Mouse (Mus musculus) naive thymus-derived CD4-positive, alpha-beta T cell, adult 2 months (primary cell): ENCODE results near the gene Rpap2.

Experiments
- DNase-seq: peaks from one replicate; pipeline ENCODE4 v3.0.0-alpha.2; 2011; ENCODE audit warnings: low read depth

The Rpap2 gene

DNA sequence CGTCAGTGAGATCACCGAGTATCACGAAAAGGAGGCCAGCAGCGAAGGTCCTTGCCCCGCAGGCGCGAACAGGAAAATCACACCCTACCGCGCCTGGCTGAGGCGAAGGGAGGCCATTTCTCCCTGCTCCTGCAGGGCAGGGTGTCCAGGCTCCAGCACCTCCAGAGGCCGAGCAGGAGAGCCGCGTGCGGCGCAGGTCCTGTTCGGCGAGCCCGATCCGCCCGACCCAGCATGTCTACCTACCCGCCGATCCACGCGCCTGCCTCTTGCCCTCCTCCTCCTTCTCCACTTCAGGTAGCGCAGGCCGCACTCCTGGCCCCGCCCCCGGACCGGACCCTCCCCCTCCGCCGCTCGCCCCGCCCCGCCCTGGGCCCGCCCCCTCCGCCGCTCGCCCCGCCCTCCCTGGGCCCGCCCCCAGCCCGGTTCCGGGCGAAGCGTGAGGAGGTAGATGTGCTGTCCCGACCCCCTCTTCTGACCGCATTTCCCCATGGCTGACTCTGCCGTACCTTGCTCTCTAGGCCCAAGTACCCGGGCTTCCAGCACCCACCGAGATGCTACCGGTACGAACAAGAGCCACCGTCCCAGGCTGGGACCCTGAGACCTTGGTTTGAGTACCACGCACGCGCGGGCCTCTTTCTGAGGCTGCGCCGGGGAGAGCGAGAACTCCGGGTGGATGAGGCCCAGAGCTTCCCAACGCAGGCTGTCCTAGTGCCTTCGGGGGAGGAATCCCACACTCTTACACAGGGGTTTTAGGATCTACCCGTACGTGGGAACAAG, at the start of gene Rpap2, which contains the start of gene Glmn:
Gene Rpap2 (plus strand): TSS at position 73 of the 777 bp plus-strand sequence.
Gene Glmn (minus strand): TSS at position 588 of the 777 bp plus-strand sequence.
- DNase-seq: peak; percentile 89

DNA sequence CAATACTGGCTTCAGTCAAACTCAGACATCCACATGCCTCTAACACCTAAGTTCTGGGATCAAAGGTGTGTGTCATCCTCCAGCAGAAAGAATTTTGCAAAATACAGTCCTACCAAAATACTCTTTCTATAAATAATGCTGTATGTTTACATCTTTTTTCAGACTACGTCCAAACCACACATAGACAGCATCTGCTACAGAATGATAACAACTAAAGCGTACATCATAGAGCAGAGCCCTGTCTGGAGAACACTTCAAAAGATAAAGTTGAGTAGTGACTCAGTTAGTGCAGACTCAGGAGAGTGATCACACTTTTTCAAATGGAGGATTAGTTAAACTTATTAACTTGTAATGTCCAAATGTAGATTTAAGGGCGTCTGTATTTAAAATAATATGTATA, 49.2 kb upstream of the Rpap2 start:
- no peak for DNase-seq

DNA sequence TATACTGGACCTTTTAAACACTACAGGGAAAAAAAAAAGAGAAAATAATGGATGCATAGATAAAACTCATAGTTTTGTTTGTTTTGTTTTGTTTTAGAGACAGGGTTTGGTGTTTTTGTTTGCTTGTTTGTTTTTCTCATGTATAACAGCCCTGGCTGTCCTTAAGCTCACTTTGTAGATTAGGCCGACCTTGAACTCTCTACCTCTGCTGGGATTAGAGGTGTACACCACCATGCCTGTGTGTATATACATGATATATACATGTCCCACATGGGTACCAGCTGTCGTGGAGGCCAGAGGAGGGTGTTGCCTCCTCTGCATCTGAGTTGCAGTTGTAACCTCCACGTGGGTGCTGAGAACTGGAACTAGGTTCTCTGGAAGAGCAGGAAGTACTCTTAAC, 48.7 kb upstream of the Rpap2 start:
- no peak for DNase-seq

DNA sequence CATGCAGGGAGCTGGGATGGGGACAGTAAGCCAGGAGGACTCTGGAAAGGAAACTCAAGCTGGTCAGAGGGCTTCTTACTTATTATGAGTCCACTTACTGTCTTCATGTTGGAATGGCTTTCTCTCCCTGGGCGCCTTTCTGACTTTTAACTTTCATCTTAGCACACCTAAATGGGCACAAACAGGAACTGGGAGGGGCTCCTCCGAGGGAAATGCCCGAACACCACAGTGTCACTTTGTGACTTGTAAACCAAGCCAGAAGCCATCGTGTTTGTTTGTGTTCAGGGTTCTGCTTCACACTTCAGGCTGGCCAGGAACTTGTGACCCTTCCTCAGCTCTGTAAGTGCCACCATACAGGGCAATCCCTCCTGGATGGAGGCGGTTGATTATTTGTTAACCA, 42.8 kb upstream of the Rpap2 start:
- peak; percentile 32 for DNase-seq

DNA sequence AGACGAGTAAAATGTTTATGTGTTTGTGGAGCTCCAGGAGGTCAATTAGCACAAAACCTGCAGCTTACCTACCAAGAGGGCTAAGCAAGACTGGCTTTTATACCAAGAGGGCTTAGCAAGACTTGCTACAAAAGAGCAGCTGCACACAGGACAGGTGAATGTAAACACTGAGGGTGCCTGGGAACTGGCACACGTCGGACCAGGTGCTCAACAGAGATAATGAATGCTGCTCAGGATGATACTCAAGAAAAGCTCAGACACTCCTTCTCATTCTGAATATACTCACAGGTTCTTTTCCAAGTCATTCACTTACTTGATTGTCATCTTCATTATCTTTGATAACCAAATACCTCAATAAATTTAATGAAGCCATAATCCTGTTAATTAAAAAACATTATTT, 40.2 kb upstream of the Rpap2 start:
- DNase-seq: no peak

DNA sequence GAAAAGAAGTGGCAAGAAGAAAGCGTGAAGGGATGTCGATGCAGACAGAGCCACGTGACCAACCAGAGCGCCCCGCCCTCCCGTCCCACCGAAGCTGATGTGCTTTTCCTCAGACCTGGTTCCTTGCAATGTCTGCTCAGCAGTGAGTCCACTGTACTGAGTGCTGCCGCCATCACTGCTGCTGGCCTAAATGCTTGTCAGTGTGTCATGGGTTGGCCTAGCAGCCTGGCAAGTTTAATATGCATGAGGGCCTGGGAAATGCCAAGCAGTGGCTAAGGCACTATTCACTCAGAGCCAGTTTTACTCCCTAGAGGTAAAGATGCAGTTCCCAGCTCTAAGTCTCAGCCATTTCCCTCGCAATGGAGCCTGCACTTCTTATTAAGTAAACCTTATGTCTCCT, 28.0 kb upstream of the Rpap2 start:
- DNase-seq: no peak

DNA sequence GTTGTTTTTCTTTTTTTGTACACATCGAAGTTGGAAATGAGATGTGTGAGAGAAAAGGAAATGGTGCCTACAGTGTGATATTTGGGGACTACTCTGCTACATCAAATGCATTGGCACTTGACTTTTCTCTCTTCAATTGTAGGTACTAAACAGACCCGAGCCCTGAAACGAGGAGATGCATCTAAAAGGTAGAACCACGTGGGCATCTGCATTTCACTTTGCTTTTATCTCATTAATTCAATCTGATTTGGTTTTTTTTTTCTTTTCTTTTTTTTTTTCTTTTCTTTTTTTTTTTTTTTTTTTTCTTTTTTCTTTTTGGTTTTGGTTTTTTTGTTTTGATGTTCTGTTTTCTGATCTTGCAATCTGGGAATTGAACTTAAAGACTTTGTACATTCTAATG, 1.2 kb downstream of the Rpap2 start:
- DNase-seq: peak; percentile 51

DNA sequence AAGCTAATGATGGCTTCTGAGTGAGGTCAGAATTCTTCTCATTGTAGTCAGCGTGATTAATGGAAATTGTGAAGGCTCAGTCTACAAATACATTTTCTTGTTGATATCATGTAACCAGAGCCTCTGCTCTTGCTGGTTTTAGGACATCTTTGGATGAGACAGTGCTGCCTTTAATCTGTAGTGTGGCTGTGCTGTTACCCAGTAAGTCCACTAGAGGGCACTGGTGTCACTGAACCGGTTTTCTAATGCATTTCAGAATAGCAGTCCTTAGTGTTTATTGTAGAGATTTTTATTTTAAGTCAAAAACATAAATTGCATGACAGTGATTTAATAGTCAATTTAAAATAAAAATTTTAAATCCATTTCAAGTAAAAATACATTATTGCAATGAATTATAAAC, 14.1 kb downstream of the Rpap2 start:
- DNase-seq: peak; percentile 83

DNA sequence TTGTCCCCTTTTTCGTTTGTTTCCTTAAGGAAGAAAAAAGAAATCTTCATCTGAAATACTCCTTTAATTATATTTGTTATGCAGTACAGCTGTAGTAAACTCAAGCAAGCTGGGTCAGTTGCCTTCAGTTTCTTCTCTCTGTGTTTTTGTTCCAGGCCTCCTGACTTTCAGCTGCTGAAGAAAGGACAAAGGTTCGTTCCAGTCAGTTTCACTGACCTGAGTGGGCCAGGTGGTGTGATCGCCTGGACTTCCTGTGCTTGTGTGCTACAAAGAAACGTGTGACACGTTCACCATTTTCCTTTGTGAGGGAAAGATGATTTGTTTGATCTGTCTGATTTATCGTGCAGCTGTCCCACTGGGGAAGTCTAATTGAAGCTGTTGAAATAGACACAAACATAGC, 20.8 kb downstream of the Rpap2 start:
- DNase-seq: no peak

DNA sequence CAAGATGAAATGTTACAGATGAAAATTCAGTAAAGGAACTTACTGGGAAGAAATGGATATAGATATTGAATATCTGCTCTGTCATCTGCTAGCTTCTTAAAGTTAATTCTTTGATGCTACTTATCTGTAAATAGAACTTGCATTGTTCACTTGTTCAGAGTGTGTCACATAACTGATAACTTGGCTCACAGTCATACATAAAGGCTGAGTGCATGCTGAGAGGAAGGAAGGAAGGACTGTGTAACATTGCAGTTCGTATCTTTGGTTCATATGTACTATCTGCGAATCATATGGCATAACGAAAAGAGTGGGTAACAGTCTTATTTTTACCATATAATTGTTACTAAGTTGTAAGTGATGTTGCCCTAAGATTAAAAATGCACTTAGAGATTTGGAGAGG, 24.2 kb downstream of the Rpap2 start:
- DNase-seq: no peak

DNA sequence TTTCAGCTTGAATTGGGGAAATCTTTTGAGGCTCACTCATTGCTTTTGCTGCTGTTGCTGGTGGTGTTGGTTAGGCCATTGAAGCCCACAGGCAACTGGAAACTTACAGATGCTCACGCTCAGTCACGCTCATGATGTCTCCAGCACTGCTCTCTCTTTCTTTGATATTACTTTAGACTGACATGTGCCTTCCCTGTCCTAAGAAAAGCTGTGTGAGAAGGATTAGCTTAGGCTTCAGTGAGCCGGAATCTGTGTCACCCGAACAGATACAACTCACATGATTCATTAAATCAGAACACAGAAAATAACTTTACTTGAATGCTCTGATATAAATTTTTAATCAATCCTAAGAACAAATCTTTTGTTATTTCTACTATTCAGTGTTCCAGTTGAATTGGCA, 36.5 kb downstream of the Rpap2 start:
- no peak for DNase-seq

DNA sequence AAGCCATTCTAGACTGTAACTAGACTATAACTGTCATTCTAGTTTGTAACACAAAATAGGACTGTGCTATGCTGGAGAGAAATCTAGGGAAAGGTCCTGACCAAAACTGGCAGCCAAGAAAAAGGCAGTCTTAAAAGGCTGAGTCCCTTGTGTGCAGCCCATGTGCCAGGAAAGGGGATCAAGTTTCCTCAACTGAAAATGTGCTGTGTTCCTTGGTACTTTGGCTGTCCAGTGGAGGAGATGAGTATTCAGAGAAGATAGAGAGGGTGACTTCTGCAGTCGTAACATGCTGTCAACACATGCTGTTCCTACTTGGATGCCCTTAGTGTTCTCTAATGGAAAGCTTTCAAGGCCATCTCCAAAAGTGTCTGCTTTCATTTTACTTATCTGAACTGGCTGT, 39.9 kb downstream of the Rpap2 start:
- no peak for DNase-seq

DNA sequence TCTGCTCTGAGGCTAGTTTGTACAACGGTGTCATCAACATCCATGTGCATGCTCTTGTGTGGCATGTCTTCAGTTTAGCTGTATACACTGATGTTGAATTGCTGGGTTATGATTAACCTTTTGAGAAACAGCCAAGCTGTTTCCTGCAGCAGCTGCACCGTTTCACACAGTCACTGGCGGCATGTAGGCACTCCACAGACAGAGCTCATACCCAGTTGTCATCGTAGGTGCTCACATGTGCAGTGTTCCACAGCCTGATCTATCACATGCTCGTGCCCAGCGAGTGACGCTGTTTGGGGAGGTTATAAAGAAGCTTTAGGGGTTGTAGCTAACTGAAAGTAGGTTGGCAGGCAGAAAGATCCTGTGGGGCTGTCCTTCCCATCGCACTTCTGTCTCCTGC, 41.2 kb downstream of the Rpap2 start:
- no peak for DNase-seq

DNA sequence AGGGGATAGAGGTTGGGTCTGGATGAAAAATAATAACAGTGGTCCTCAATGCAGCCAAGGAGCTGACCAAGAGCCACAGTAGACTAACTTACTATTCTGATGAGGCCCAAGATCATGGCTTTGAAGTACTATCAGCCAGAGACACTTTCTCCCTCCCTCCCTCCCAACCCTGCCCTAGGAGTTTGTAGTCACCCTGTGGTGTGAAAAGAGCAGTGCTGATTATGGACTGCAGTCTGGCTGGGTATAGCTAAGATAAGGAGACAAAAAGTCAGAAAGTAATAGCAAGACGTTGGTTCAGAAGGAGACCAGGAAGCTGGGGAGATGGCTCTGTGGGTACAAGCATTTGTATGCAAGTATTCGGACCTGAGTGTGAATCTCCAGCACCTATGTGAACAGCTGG, 47.4 kb downstream of the Rpap2 start:
- no peak for DNase-seq

DNA sequence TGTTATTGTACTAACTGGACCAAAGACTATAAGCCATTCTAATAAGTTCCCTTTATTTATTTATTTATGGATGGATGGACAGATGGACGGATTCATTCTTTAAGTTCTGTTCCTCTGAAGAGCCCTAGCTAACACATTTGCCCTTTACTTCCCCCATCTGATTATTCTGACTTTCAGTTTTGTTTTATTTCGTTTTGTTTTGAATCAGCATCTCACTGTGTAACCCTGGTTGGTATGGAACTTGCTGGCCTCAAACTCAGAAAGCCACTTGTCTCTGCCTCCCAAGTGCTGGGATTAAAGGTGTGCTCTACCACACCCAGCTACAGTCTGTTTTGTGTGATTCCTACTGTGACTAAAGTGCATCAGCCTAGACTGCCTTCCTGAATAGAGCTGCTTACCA, 48.8 kb downstream of the Rpap2 start:
- DNase-seq: no peak

DNA sequence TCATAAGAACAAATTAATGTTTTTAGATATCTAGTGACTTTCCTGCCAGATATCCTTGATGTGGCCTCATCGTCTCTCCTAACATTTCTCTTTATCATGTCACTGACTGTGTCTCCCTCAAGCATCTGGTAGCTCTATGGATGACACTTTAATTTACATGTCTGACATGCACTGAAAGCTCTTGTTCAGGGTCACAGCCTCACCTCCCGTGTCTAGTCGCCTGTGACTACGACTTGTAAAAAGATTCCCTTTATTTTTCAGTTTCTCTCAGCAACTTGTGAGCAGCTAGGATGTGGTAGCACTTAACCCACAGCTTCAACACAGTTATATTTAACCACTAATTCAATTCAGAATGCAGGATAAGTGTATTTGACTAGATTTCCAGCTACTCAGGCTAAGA, 50.4 kb downstream of the Rpap2 start:
- no peak for DNase-seq

DNA sequence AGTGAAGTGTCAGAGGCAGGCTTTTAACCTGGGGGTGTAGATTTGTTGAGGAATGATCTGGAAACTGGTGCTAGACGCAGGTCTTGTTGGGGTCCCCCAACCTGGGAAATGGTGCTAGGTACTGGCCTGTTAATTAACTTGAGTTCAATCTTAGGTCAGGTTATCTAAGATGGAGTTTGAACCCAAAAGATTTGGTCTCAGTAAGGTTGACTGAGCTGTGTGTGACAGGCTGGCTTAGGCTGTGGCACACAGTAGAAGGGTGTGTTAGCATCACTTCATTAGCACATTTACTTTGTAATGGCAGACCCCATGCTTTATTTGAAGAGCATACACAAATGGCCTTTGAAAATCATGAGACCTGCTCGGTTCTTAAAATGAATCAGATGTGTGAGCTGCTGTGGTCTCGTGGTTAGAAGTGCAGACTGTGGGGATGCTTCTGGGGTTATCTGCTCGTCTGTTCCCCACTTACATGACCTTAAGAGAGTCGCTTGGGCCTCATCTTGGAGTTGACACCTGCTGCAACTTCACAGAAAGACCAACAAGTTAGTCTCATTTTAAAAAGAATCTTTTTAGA, 51.5 kb downstream of the Rpap2 start:
- peak; percentile 32 for DNase-seq

DNA sequence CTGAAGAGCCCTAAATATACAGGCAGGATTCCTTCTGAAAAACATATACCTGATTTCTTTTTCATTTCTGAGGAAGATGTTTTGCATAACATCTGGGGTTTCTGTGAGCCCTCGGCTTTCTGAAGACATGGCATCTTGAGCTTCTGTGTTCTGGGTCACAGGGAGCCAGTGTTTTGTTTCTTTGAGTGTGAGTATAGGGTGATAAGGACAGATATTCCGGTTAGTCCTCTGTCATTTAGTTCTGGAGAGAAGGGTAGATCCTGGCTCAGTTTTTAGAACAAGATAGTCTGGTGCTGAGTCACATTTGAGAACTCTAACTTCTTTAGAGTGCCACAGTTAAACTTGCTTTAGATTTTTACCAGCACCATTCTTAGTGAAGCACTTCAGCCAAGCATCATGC, 52.5 kb downstream of the Rpap2 start:
- no peak for DNase-seq

DNA sequence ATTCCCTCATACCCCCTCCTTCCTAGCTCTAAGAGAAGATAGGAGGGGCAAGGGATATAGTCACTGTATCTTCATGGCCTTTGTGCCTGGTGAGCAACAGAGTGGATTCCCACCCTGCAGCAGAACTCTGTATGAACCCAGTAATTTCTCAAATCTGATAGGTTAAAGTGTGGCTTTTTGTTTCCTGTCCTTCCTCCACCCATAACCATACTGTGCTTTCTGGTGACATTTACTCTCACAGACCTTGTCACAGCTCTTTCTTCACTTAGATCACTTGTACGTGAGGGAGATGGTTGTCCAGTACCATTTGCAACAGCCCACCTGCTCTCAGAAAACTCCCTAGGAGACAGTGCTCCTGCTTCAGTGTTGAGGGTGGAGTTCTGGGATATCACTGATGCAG, 53.3 kb downstream of the Rpap2 start:
- peak; percentile 37 for DNase-seq

DNA sequence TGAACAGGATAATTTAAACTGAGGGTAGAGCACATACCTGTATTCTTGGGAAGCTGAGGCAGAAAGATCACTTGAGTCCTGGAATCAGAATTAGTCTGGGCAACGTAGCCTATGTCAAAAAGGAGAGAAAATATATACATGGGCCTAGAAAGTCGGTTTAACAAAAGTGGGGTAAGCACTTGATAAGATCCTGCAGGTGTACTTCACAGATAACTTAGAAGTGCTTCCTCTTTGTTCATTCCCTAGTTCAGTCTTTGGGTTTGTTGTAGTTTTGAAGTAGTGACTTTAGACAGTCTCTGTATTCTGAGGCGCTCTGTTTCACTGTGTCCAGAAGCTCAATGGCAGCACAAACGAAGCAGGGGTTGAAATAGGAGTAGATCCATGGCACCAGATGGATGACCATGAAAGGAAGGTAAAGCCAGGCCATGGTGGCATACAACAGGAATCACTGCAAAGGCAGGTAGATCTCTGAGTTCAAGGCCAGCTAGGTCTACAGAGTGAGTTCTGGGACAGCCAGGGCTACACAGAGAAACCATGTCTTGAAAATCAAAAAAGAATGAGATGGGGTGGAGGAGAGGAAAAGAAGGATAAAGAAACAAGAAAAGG, 55.0 kb downstream of the Rpap2 start:
- peak; percentile 17 for DNase-seq

DNA sequence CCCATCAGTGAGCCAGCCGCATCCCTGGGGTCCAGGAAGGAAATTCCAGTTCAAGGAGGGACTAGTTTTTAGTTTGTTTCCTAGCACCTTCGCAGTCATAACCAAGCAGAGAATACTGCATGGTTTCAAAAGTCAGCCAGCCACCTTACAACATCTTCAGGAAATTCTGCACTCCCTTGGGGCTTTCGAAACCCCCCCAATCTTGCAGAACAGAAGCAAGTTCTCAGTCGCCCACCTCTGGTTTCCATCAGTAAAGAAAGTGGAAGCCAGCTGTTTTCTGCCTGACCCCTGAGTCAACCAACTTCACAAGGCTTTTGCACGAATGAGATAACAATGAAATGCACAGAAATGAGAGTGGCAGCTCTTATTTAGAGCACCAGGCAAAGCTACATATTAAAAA, 81.2 kb downstream of the Rpap2 start:
- DNase-seq: no peak

DNA sequence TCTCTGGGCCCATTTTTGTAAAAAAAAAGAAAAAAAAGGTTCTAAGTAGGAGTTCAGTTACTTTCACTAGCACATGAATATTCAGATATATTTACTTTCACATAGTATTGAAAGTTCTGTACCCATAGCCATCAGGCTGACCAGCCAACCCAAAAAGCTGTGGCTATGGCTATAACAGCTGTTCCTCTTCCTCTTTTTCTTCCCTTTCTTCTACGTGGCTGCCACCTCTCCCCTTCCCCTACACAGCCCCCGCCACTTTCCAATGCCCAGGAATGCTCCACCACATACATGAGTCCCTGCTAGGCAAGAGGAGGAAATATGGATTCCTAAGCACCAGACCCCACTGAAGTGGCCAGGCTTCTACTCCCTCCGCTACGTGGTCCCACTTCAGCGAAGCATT, 84.1 kb downstream of the Rpap2 start:
- DNase-seq: no peak

DNA sequence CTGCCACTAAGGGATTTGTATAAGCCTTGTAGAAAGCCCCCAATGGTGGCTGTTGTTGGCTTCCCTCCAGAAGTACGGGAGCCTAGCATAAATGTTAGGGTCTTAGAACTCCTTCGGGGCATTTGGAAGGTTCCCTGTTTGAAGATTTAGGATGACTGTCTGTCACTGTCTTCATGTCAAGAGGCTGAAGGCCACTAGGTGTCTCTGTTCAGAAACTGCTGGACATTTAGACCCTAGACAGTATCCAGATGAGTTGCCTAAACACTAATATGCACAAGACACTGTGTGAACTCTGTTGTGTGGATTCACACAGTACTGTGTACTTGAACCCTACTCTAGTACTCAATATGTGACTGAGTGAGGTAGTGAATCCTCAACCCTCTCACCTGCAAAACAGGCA, 87.2 kb downstream of the Rpap2 start:
- peak; percentile 46 for DNase-seq

DNA sequence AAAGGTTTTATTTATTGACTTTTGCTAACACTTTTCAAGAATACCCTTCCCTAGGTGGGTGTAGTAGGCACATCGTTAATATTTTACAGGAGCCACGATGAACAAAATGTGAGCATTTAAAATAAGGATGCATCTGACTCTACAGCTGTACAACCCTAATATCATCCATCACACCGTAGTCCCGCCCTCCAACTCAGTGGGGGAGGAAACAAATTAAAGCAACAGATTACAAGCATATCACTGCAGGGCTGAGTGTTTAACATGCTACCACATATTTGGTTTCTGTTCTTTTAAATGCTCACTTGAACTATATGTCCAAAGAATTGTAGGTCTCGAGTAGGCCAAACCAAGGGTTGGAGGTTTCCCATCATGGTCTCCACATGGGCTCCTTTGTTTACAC, 90.0 kb downstream of the Rpap2 start:
- DNase-seq: no peak
